Mouse (Mus musculus): Measurements from ENCODE around the gene Tfb1m. TPM values are rescaled to one million over a fixed set of nuclear protein-coding genes. Genes with fewer than 3 reads are reported as not detected.

The Tfb1m gene
- polyA plus RNA-seq, 1 experiment from 2014 or later, result 21.0 TPM

- Histone ChIP-seq H3K27me3 (ENCODE audit: control insufficient read depth, insufficient read depth, low read length) (no peaks in the 10 kb centered on the region), H3K4me3 (ENCODE audit: low read depth, low read length) (no peak overlapping the region), H3K4me1 (ENCODE audit: control insufficient read depth, insufficient read depth, low read length) (no peaks in the 10 kb centered on the region), H3K9ac (ENCODE audit: low read length) (no peak overlapping the region), H3K4me2 (ENCODE audit: low read depth) (no peak overlapping the region), H3K27ac (ENCODE audit: low read depth, low read length) (no peak overlapping the region), H3K36me3 (ENCODE audit: control insufficient read depth, insufficient read depth, low read length) (no peaks in the 10 kb centered on the region), H3K9me3 (ENCODE audit: control insufficient read depth, low read length) (no peaks in the 10 kb centered on the region)
- DNase-seq (ENCODE audit: low spot score), result no peak
- 86% methylated on average over 4 of the region's 4 CpGs for WGBS
- no peak for ATAC-seq (ENCODE audit: insufficient read depth, low FRiP score, low TSS enrichment)
Observed at GRCm38 (mm10) chr17:3500936-3501335, 56.6 kb downstream of the Tfb1m start.

- 94% methylated on average over 6 of the region's 6 CpGs for WGBS
- no peak for ATAC-seq (ENCODE audit: insufficient read depth, low FRiP score, low TSS enrichment)
- no peak for DNase-seq (ENCODE audit: low spot score)
- no peak overlapping the region for H3K4me2 ChIP-seq (ENCODE audit: low read depth)
- H3K4me1 ChIP-seq (ENCODE audit: control insufficient read depth, insufficient read depth, low read length), result no peaks in the 10 kb centered on the region
- no peaks in the 10 kb centered on the region for H3K9me3 ChIP-seq (ENCODE audit: control insufficient read depth, low read length)
- H3K4me3 ChIP-seq (ENCODE audit: low read depth, low read length), result no peak overlapping the region
- no peak overlapping the region for H3K9ac ChIP-seq (ENCODE audit: low read length)
- H3K27ac ChIP-seq (ENCODE audit: low read depth, low read length), result no peak overlapping the region
- no peaks in the 10 kb centered on the region for H3K36me3 ChIP-seq (ENCODE audit: control insufficient read depth, insufficient read depth, low read length)
- no peaks in the 10 kb centered on the region for H3K27me3 ChIP-seq (ENCODE audit: control insufficient read depth, insufficient read depth, low read length)
Observed at GRCm38 (mm10) chr17:3500076-3500475, 57.5 kb downstream of the Tfb1m start.

- no peak for ATAC-seq (ENCODE audit: insufficient read depth, low FRiP score, low TSS enrichment)
- no peaks in the 10 kb centered on the region for H3K27me3 ChIP-seq (ENCODE audit: control insufficient read depth, insufficient read depth, low read length)
- 92% methylated on average over 8 of the region's 8 CpGs for WGBS
Observed at GRCm38 (mm10) chr17:3499468-3499867, 58.1 kb downstream of the Tfb1m start.

GRCm38 (mm10) chr17:3498580-3498979, 59.0 kb downstream of the Tfb1m start:
- 93% methylated on average over 3 of the region's 3 CpGs for whole genome bisulfite sequencing
- H3K4me2 ChIP-seq (ENCODE audit: low read depth), result no peak overlapping the region
- H3K9ac ChIP-seq (ENCODE audit: low read length), result no peak overlapping the region
- no peaks in the 10 kb centered on the region for H3K36me3 ChIP-seq (ENCODE audit: control insufficient read depth, insufficient read depth, low read length)
- H3K9me3 ChIP-seq (ENCODE audit: control insufficient read depth, low read length), result no peaks in the 10 kb centered on the region
- no peaks in the 10 kb centered on the region for H3K27me3 ChIP-seq (ENCODE audit: control insufficient read depth, insufficient read depth, low read length)
- no peaks in the 10 kb centered on the region for H3K4me1 ChIP-seq (ENCODE audit: control insufficient read depth, insufficient read depth, low read length)
- H3K27ac ChIP-seq (ENCODE audit: low read depth, low read length), result no peak overlapping the region
- no peak overlapping the region for H3K4me3 ChIP-seq (ENCODE audit: low read depth, low read length)
- DNase-seq (ENCODE audit: low spot score) (no peak), ATAC-seq (ENCODE audit: insufficient read depth, low FRiP score, low TSS enrichment) (no peak)

More at GRCm38 (mm10) chr17:3499468-3499867, 58.1 kb downstream of the Tfb1m start:
- H3K4me1 ChIP-seq (ENCODE audit: control insufficient read depth, insufficient read depth, low read length), result no peaks in the 10 kb centered on the region
- no peak overlapping the region for H3K4me3 ChIP-seq (ENCODE audit: low read depth, low read length)
- no peak overlapping the region for H3K4me2 ChIP-seq (ENCODE audit: low read depth)
- no peaks in the 10 kb centered on the region for H3K9me3 ChIP-seq (ENCODE audit: control insufficient read depth, low read length)
- H3K27ac ChIP-seq (ENCODE audit: low read depth, low read length), result no peak overlapping the region
- no peak overlapping the region for H3K9ac ChIP-seq (ENCODE audit: low read length)
- no peaks in the 10 kb centered on the region for H3K36me3 ChIP-seq (ENCODE audit: control insufficient read depth, insufficient read depth, low read length)
- DNase-seq (ENCODE audit: low spot score), result no peak

GRCm38 (mm10) chr17:3498086-3498485, 59.5 kb downstream of the Tfb1m start:
- H3K4me2 ChIP-seq (ENCODE audit: low read depth), result no peak overlapping the region
- no peak for ATAC-seq (ENCODE audit: insufficient read depth, low FRiP score, low TSS enrichment)
- H3K27me3 ChIP-seq (ENCODE audit: control insufficient read depth, insufficient read depth, low read length), result no peaks in the 10 kb centered on the region
- WGBS, result 37% methylated on average over 3 of the region's 3 CpGs
- no peaks in the 10 kb centered on the region for H3K9me3 ChIP-seq (ENCODE audit: control insufficient read depth, low read length)
- H3K36me3 ChIP-seq (ENCODE audit: control insufficient read depth, insufficient read depth, low read length), result no peaks in the 10 kb centered on the region
- H3K27ac ChIP-seq (ENCODE audit: low read depth, low read length), result no peak overlapping the region
- peak; percentile 54 for DNase-seq (ENCODE audit: low spot score)
- no peak overlapping the region for H3K4me3 ChIP-seq (ENCODE audit: low read depth, low read length)
- H3K4me1 ChIP-seq (ENCODE audit: control insufficient read depth, insufficient read depth, low read length), result no peaks in the 10 kb centered on the region
- H3K9ac ChIP-seq (ENCODE audit: low read length), result no peak overlapping the region

- WGBS, result 83% methylated on average over 3 of the region's 3 CpGs
- ATAC-seq (ENCODE audit: insufficient read depth, low FRiP score, low TSS enrichment), result no peak
- Histone ChIP-seq H3K4me2 (ENCODE audit: low read depth) (no peak overlapping the region), H3K27me3 (ENCODE audit: control insufficient read depth, insufficient read depth, low read length) (no peaks in the 10 kb centered on the region), H3K4me3 (ENCODE audit: low read depth, low read length) (no peak overlapping the region), H3K36me3 (ENCODE audit: control insufficient read depth, insufficient read depth, low read length) (no peaks in the 10 kb centered on the region), H3K9me3 (ENCODE audit: control insufficient read depth, low read length) (no peaks in the 10 kb centered on the region), H3K9ac (ENCODE audit: low read length) (no peak overlapping the region), H3K4me1 (ENCODE audit: control insufficient read depth, insufficient read depth, low read length) (no peaks in the 10 kb centered on the region), H3K27ac (ENCODE audit: low read depth, low read length) (no peak overlapping the region)
- DNase-seq (ENCODE audit: low spot score), result no peak
Observed at GRCm38 (mm10) chr17:3496080-3496479, 61.5 kb downstream of the Tfb1m start.

- H3K4me2 ChIP-seq (ENCODE audit: low read depth), result no peak overlapping the region
- H3K9ac ChIP-seq (ENCODE audit: low read length), result no peak overlapping the region
- ATAC-seq (ENCODE audit: insufficient read depth, low FRiP score, low TSS enrichment) (no peak), DNase-seq (ENCODE audit: low spot score) (no peak)
- H3K4me1 ChIP-seq (ENCODE audit: control insufficient read depth, insufficient read depth, low read length), result no peaks in the 10 kb centered on the region
- no peaks in the 10 kb centered on the region for H3K27me3 ChIP-seq (ENCODE audit: control insufficient read depth, insufficient read depth, low read length)
- H3K27ac ChIP-seq (ENCODE audit: low read depth, low read length), result no peak overlapping the region
- no peaks in the 10 kb centered on the region for H3K9me3 ChIP-seq (ENCODE audit: control insufficient read depth, low read length)
- H3K36me3 ChIP-seq (ENCODE audit: control insufficient read depth, insufficient read depth, low read length), result no peaks in the 10 kb centered on the region
- WGBS, result 76% methylated on average over 2 of the region's 2 CpGs
- no peak overlapping the region for H3K4me3 ChIP-seq (ENCODE audit: low read depth, low read length)
Observed at GRCm38 (mm10) chr17:3495576-3495975, 62.0 kb downstream of the Tfb1m start.

- WGBS, result 90% methylated on average over 6 of the region's 6 CpGs
- H3K27ac ChIP-seq (ENCODE audit: low read depth, low read length), result no peak overlapping the region
Observed at GRCm38 (mm10) chr17:3491667-3492066, 65.9 kb downstream of the Tfb1m start.

GRCm38 (mm10) chr17:3491065-3491464, 66.5 kb downstream of the Tfb1m start:
- no peak overlapping the region for H3K27ac ChIP-seq (ENCODE audit: low read depth, low read length)
- no peak overlapping the region for H3K9ac ChIP-seq (ENCODE audit: low read length)
- no peaks in the 10 kb centered on the region for H3K27me3 ChIP-seq (ENCODE audit: control insufficient read depth, insufficient read depth, low read length)
- ATAC-seq (ENCODE audit: insufficient read depth, low FRiP score, low TSS enrichment) (no peak), DNase-seq (ENCODE audit: low spot score) (no peak)
- H3K36me3 ChIP-seq (ENCODE audit: control insufficient read depth, insufficient read depth, low read length), result no peaks in the 10 kb centered on the region
- H3K4me2 ChIP-seq (ENCODE audit: low read depth), result no peak overlapping the region
- H3K4me1 ChIP-seq (ENCODE audit: control insufficient read depth, insufficient read depth, low read length), result no peaks in the 10 kb centered on the region
- H3K9me3 ChIP-seq (ENCODE audit: control insufficient read depth, low read length), result no peaks in the 10 kb centered on the region
- H3K4me3 ChIP-seq (ENCODE audit: low read depth, low read length), result no peak overlapping the region
- 75% methylated on average over 5 of the region's 5 CpGs for WGBS

More at GRCm38 (mm10) chr17:3491667-3492066, 65.9 kb downstream of the Tfb1m start:
- Histone ChIP-seq H3K4me2 (ENCODE audit: low read depth) (no peak overlapping the region), H3K4me3 (ENCODE audit: low read depth, low read length) (no peak overlapping the region), H3K4me1 (ENCODE audit: control insufficient read depth, insufficient read depth, low read length) (no peaks in the 10 kb centered on the region), H3K36me3 (ENCODE audit: control insufficient read depth, insufficient read depth, low read length) (no peaks in the 10 kb centered on the region), H3K9ac (ENCODE audit: low read length) (no peak overlapping the region), H3K27me3 (ENCODE audit: control insufficient read depth, insufficient read depth, low read length) (no peaks in the 10 kb centered on the region), H3K9me3 (ENCODE audit: control insufficient read depth, low read length) (no peaks in the 10 kb centered on the region)
- ATAC-seq (ENCODE audit: insufficient read depth, low FRiP score, low TSS enrichment) (no peak), DNase-seq (ENCODE audit: low spot score) (no peak)

Data from neural tube, embryonic 11.5 days (tissue).